8 mouse cellular contexts compared by ENCODE assay signal in genomic region chr11:32925421-32926271, GRCm38 (mm10).
DNase-seq lines count a peak whose midpoint lies in the region; ATAC-seq lines count a peak whose summit lies in the region.

No protein-coding gene starts in this region.

- DNase-seq in 3T3-L1 (ENCODE audit: low read depth, low spot score), result peak; percentile 73
- peak; percentile 43 for DNase-seq in kidney, postnatal 10 days
- peak; percentile 64 for DNase-seq in midbrain, embryonic 10.5 days (ENCODE audit: low spot score)
- DNase-seq in right cerebral cortex, adult 2 months (ENCODE audit: low spot score in 2 of 2), result no peak
- DNase-seq in T-cell, adult 2 months (ENCODE audit: low spot score), result no peak

- H3K4me1 ChIP-seq in embryonic facial prominence, embryonic 13.5 days, result peaks cover 70% of the 10 kb centered on the region
- H3K4me1 ChIP-seq in heart, embryonic 12.5 days (replicated peaks), result peaks cover 23% of the 10 kb centered on the region
- peaks cover 24% of the 10 kb centered on the region for H3K4me1 ChIP-seq in midbrain, embryonic 10.5 days

- H3K4me2 ChIP-seq in embryonic facial prominence, embryonic 13.5 days, result peak overlapping the region; percentile 63
- peak overlapping the region; percentile 62 for H3K4me2 ChIP-seq in heart, embryonic 12.5 days

- H3K36me3 ChIP-seq in embryonic facial prominence, embryonic 13.5 days, result no peaks in the 10 kb centered on the region
- no peaks in the 10 kb centered on the region for H3K36me3 ChIP-seq in heart, embryonic 12.5 days
- no peaks in the 10 kb centered on the region for H3K36me3 ChIP-seq in midbrain, embryonic 10.5 days

- peaks cover 10% of the 10 kb centered on the region for H3K27me3 ChIP-seq in embryonic facial prominence, embryonic 13.5 days
- peaks cover 11% of the 10 kb centered on the region for H3K27me3 ChIP-seq in heart, embryonic 12.5 days (replicated peaks)
- peaks cover 47% of the 10 kb centered on the region for H3K27me3 ChIP-seq in midbrain, embryonic 10.5 days (ENCODE audit: low read depth, poor library complexity, severe bottlenecking)

- peak overlapping the region; percentile 49; the same call in 1 of the 2 replicates for H3K9ac ChIP-seq in embryonic facial prominence, embryonic 13.5 days
- H3K9ac ChIP-seq in heart, embryonic 12.5 days, result peak overlapping the region; percentile 60

- under 1% methylated on average over 33 of the region's 33 CpGs for WGBS in embryonic facial prominence, embryonic 13.5 days
- WGBS in heart, embryonic 12.5 days, result 6% methylated on average over 33 of the region's 33 CpGs
- WGBS in midbrain, embryonic 10.5 days, result 4% methylated on average over 33 of the region's 33 CpGs

- H3K9me3 ChIP-seq in embryonic facial prominence, embryonic 13.5 days, result no peaks in the 10 kb centered on the region
- peaks cover 7% of the 10 kb centered on the region; the same call in 1 of the 2 replicates for H3K9me3 ChIP-seq in heart, embryonic 12.5 days (replicated peaks)
- no peaks in the 10 kb centered on the region for H3K9me3 ChIP-seq in midbrain, embryonic 10.5 days (replicated peaks)

- H3K4me3 ChIP-seq in embryonic facial prominence, embryonic 13.5 days, result peak overlapping the region; percentile 32
- H3K4me3 ChIP-seq in heart, embryonic 12.5 days, result peak overlapping the region; percentile 33
- peak overlapping the region; percentile 43 for H3K4me3 ChIP-seq in midbrain, embryonic 10.5 days

- peak overlapping the region; percentile 87 for H3K27ac ChIP-seq in embryonic facial prominence, embryonic 13.5 days
- H3K27ac ChIP-seq in heart, embryonic 12.5 days (ENCODE audit: poor library complexity, severe bottlenecking), result peak overlapping the region; percentile 55
- peak overlapping the region; percentile 58; the same call in 1 of the 2 replicates for H3K27ac ChIP-seq in midbrain, embryonic 10.5 days (replicated peaks)

- peak; percentile 83 for ATAC-seq in embryonic facial prominence, embryonic 13.5 days (ENCODE audit: insufficient number of reproducible peaks, insufficient read depth, low FRiP score, low TSS enrichment, low read depth)
- ATAC-seq in heart, embryonic 12.5 days (ENCODE audit: insufficient number of reproducible peaks, low FRiP score), result peak; percentile 87
- ATAC-seq in erythroid progenitor cell, adult 5-6 weeks (replicated peaks; ENCODE audit: low FRiP score, poor library complexity, severe bottlenecking), result no peak

Comparison
In these comparisons a context has a peak if more than half of its experiments do, and no peak if none do; other contexts are left out.
1. DNase-seq: peak in 3T3-L1 (single experiment), kidney, postnatal 10 days (single experiment) and midbrain, embryonic 10.5 days (single experiment); none in right cerebral cortex, adult 2 months (0 of 2) and T-cell, adult 2 months (single experiment).
2. Peak in every context shown above with its lines, with median percentiles within 50 percentile points of each other: H3K27ac ChIP-seq and H3K4me3 ChIP-seq.